Mouse (Mus musculus) C2C12 (cell line): ENCODE measurements around the gene Sox5.

ENCODE experiments used
- CTCF ChIP-seq: IDR thresholded peaks from one replicate; pipeline ENCODE4 v1.5.1; 2011; ENCODE audit not compliant: control insufficient read depth, insufficient read depth, insufficient read length
- MAX ChIP-seq: IDR thresholded peaks from one replicate; pipeline ENCODE4 v1.6.1; 2011; ENCODE audit warnings: mild to moderate bottlenecking, control low read depth
- USF1 ChIP-seq: IDR thresholded peaks from one replicate; pipeline ENCODE4 v1.6.1; 2011; ENCODE audit warnings: low read depth, mild to moderate bottlenecking, control low read depth, moderate library complexity

DNA sequence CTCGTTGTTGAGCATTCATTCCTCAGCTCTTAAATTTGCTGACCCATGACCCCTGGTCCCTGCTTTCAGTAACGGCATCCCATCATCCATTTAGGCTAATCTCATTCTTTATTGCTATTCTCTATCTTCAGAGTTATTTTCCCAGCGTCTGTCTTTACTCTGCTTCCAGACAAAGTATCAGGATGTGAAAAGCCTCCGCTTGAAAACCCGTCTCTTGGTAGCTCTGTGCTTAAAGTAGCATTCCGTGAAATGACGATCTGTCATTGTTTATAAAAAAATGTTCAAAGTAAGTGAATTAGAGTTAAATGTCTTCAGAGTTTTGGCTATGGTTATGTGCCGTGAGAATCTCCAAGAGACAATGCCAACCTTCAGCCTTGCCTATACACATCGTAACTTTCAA, 915.2 kb downstream of the Sox5 start:
- no peak for TF ChIP-seq MAX
- no peak for TF ChIP-seq CTCF
- no peak for TF ChIP-seq USF1
